Mouse (Mus musculus) inflammation-experienced regulatory T-cells (primary cell): ENCODE measurements around the gene Scgb1b30. TPM values are rescaled to one million over a fixed set of nuclear protein-coding genes. Genes with fewer than 3 reads are reported as not detected.

Experiments used
- polyA plus RNA-seq, 2 experiments: library from polyadenylated mRNA; unstranded; fragments of 100-300 nt; shearing (Covaris generic); gene quantifications; one replicate each; pipeline ENCODE4 v1.2.1; 2017

Gene Scgb1b30
- polyA plus RNA-seq, result not detected

DNA sequence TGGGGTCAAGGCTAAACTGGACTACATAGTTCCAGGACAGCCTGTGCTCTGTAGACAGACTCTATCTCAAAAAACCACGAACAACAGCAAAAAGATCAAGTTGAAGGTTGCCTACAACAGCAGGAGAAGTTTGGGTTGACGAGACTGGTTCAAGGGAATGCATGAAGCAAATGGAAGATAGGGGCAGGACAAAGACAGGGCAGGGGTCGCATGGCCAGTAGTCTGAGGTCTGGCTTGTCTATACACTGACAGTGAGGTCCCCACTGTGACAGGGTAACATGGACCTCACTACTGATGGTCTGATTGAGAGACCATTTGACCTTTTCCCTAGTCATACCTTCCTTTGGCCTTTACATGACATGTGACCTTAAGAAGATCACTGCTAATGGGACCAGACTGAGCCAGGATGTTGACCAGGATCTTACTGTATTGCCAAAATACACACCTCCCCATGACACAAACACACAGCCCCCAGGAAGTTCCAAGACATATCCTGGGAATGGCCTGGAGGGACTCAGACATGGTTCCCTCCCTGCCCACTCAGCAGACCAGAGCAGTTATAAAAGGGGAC lies at the start of gene Scgb1b30:
Gene Scgb1b30, plus strand, starts transcription at position 521 of the 571 bp plus-strand sequence.

GRCm38 (mm10) chr7:34133117-34133762 lies 38.0 kb downstream of the Scgb1b30 start, which contains the start of gene Wtip:
TSS of gene Wtip (minus strand) at chr7:34133268.

Other genes starting within 250 kb of the Scgb1b30 start
- not detected for gene Scgb2b26, start 150.4 kb upstream of the Scgb1b30 start, polyA plus RNA-seq
- 1 to 10 TPM in 1 of 2 experiments, not detected in 1; 8.6 TPM for gene Scgb2b27, start 81.5 kb upstream of the Scgb1b30 start, polyA plus RNA-seq
- 10 to 100 TPM in 1 of 2 experiments, not detected in 1; 14.1 TPM for gene Scgb1b27, start 73.9 kb upstream of the Scgb1b30 start, polyA plus RNA-seq
- under 1 TPM in 1 of 2 experiments, not detected in 1; 0.34 TPM for gene Wtip, start 37.8 kb downstream of the Scgb1b30 start, polyA plus RNA-seq
- gene Uba2, start 74.2 kb downstream of the Scgb1b30 start, polyA plus RNA-seq, result 100 to 1,000 TPM; 124 to 145 TPM
- 10 to 100 TPM; 46.5 to 56.3 TPM for gene Pdcd2l, start 101.2 kb downstream of the Scgb1b30 start, polyA plus RNA-seq
- gene Gpi1, start 134.9 kb downstream of the Scgb1b30 start, polyA plus RNA-seq, result 100 to 1,000 TPM; 219 to 263 TPM
- gene Gm6096, start 155.6 kb downstream of the Scgb1b30 start, polyA plus RNA-seq, result under 1 TPM in 1 of 2 experiments, not detected in 1; 0.76 TPM
- gene 4931406P16Rik, start 218.1 kb downstream of the Scgb1b30 start, polyA plus RNA-seq, result 10 to 100 TPM; 25.5 to 28.9 TPM